Mouse (Mus musculus): ENCODE measurements around the gene Efhc2.

DNA sequence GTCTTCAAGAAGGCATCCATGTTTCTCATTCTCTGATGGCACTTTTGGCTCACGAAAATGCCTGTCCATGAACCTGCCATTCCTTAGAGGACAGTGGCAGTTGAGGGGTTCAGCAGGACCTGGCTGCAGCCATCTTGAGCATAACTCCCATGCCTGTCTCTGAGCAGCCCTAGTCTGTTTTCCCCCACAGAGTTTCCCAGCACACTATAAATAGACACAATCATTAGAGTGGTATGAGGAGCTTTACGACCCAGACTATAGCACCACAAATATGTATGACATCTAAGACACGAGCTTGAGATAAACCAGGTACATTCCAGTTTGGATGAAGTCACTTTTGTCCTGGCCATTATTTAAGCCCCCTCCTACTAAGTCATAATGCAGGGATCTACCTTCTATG lies 143.4 kb downstream of the Efhc2 start:
- TF ChIP-seq CTCF (IDR thresholded peaks at IDR 0.05) (no peak), EP300 (IDR thresholded peaks at IDR 0.05) (no peak)

Data from lung, postnatal 0 days (tissue).